Mouse (Mus musculus): ENCODE results near the gene Podnl1. TPM values are rescaled to one million over a fixed set of nuclear protein-coding genes. Genes with fewer than 3 reads are reported as not detected.

The Podnl1 gene
- total RNA-seq, 4 experiments from 2014 or later, result not detected

GRCm38 (mm10) chr8:84126742-84127141 lies 953 bp downstream of the Podnl1 start:
- no peak for DNase-seq (ENCODE audit: low spot score in 2 of 2)

DNA sequence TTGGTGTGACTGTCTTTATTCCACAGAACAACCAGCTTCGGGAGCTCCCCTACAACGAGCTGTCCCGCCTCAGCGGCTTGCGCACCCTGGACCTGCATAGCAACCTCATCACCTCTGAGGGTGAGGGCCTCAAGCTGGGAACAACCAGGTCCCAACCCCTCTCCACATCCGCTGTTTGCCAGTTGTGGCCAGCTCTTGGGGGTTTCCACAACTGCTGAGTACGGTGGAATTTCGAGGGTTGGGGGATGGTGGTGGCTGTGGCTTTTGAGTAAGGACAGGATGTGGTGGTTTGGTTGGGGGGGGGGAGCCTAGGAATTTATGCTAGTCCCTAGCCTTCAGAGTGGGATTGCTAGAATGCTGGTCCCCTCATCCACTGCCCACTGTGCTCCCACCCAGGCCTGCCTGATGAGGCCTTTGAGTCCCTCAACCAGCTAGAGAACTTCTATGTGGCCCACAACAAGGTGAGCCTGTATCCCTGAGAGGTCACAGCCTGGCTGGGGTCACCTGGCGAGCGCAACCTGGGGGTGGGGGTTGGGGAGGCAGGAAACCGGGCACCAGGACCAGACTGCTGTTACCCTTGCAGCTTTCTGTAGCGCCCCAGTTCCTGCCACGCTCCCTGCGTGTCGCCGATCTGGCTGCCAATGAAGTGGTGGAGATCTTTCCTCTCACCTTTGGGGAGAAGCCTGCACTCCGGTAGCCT lies 1.6 kb downstream of the Podnl1 start:
- no peak for DNase-seq (ENCODE audit: low spot score in 2 of 2)

GRCm38 (mm10) chr8:84128277-84128676 lies 2.5 kb downstream of the Podnl1 start:
- no peak for DNase-seq (ENCODE audit: low spot score in 2 of 2)

GRCm38 (mm10) chr8:84130806-84131205 lies 5.0 kb downstream of the Podnl1 start:
- DNase-seq (ENCODE audit: low spot score in 2 of 2), result no peak

GRCm38 (mm10) chr8:84132225-84132624 lies 6.4 kb downstream of the Podnl1 start:
- no peak for DNase-seq (ENCODE audit: low spot score in 2 of 2)

DNA sequence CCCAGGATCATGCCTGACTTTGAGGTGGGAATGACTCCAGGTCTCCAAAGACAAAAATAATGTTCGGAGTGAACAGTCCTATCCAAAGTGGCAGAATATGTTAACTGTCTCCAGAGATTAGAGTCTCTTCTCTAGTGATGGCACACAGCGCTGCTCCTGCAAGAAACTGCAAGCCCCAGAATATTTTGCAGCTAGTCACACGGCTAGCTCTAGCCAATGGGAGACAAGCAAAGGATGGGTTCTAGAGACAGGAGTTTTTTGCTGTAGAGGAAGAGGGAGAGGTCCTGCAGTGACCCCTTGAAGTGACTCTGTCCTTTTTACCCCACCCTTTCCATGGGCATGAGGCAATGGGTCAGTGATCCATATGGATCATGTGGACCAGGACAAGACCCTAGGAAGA lies 12.1 kb downstream of the Podnl1 start:
- no peak for DNase-seq (ENCODE audit: low spot score in 2 of 2)

DNA sequence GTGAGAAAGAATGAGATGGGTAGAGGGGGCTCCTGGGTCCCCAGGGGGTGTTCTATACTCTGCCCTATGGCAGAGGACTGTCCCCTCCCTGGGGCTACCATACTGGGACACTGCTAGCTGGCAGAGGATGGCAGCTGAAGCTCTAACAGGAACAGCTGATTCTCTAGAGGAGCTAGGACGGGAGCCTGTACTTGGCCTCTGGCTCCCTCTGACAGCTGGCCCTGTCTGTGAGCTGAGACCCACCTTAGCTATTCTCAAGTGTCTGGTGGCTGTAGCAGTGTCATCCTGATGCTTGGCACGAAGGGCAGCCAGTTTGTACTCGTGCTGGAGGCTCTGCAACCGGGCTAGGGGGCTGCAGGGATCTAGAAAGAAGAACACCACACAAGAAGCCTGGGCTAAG lies 15.0 kb downstream of the Podnl1 start:
- no peak for DNase-seq (ENCODE audit: low spot score in 2 of 2)

- no peak for DNase-seq (ENCODE audit: low spot score in 2 of 2)
Measured at GRCm38 (mm10) chr8:84144636-84145245, 19.0 kb downstream of the Podnl1 start.

- peak in 1 of 2 experiments; percentile 33 for DNase-seq (ENCODE audit: low spot score in 2 of 2)
Measured at GRCm38 (mm10) chr8:84147324-84147766, 21.6 kb downstream of the Podnl1 start.

GRCm38 (mm10) chr8:84147769-84148530 lies 22.2 kb downstream of the Podnl1 start, which contains the start of the genes Cc2d1a and 4930432K21Rik:
Gene Cc2d1a, minus strand, starts transcription at chr8:84147936.
Gene 4930432K21Rik, plus strand, starts transcription at chr8:84148025.
- peak; percentile 85 to 97 for DNase-seq (ENCODE audit: low spot score in 2 of 2)

DNA sequence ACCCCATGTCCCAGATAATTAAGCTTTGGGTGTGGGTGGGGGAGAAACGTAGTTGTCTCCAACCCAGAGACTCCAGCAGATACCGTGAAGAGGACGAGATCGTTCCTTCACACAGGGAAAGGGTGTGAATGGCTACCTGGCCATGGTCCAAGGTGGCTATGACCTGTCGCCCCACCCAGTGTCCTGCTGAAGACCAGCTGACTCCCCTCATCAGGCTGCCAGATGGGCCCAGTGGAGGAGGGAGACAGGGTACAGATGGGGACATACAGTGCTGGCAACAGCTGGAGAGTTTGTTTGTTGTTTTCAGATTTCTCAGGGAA lies 22.7 kb downstream of the Podnl1 start:
- no peak for DNase-seq (ENCODE audit: low spot score in 2 of 2)

DNA sequence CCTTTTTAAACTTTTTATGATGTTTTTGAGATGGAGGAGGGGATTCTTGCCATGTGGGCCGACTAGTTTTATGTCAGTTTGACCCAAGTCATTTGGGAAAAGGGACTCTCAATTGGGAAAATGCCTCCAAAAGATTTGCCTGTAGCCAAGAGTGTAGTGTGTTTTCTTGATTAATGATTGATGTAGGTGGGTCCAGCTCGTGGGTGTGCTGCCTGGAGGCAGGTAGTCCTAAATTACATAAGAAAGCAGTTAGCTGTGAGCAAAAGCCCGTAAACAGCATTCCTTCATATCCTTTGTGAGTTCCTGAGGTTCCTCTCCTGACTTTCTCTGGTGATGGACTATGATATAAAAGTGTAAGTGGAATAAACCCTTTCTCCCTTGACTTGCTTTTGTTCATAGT lies 23.4 kb downstream of the Podnl1 start:
- DNase-seq (ENCODE audit: low spot score in 2 of 2), result no peak

DNA sequence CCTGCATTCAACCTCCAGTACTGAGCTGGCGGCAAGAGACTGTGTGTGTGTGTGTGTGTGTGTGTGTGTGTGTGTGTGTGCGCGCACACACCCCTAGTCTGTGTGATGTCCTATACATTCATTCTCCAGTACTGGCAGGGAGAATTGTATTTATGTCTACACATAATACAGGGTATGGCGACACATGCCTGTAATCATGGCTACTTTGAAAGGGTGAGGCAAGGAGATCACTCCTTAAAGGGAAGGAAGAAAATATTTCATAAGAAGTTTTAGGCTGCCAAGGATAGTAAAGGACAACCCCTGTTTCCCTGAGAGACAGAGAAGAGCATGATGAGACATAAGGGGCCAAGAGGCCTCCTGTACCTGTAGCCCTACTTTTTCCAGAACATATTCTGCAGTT lies 31.8 kb downstream of the Podnl1 start:
- DNase-seq (ENCODE audit: low spot score in 2 of 2), result no peak

- no peak for DNase-seq (ENCODE audit: low spot score in 2 of 2)
Measured at GRCm38 (mm10) chr8:84167696-84168095, 41.9 kb downstream of the Podnl1 start.

- no peak for DNase-seq (ENCODE audit: low spot score in 2 of 2)
Measured at GRCm38 (mm10) chr8:84170096-84170495, 44.3 kb downstream of the Podnl1 start.

DNA sequence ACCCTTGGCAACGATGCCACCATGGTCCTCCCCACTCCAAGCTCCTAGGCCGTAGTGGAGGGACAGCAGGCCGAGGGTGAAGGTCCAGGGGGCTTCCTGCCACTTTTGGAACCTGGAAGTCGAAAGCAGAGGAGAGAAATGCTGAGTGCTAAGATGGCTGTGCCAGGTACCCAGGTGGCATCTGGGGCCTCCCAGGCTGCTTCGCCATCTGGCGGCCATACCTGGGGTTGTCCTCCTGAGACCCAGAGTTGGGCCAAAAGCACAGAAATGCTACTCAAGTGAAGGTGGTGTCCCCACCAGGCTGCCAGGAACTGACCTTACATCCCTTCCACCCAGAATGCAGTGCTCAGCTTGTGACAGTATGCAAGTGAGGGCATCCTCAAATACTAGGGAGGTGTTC lies 48.1 kb downstream of the Podnl1 start:
- no peak for DNase-seq (ENCODE audit: low spot score in 2 of 2)

- DNase-seq (ENCODE audit: low spot score in 2 of 2), result no peak
Measured at GRCm38 (mm10) chr8:84176560-84176959, 50.8 kb downstream of the Podnl1 start.

DNA sequence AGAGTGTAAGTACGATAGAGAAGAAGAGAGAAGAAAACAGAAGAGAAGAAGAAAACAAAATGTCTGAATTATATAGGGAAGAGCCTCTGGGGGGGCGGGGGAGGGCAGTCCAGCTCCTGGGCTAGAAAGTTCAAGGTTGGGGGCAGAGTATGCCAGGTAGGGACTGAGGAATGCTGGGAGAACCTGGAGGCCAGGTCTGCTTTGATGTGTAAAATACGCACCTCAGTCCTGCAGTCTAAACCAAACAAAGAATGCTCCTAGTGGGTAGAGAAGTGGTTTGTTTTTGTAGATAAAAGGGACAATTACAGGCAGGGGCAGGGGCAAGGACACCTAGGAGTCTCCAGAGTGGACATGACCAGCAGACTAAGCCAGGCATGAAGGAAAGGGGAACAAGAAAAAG lies 51.6 kb downstream of the Podnl1 start:
- DNase-seq (ENCODE audit: low spot score in 2 of 2), result no peak

DNA sequence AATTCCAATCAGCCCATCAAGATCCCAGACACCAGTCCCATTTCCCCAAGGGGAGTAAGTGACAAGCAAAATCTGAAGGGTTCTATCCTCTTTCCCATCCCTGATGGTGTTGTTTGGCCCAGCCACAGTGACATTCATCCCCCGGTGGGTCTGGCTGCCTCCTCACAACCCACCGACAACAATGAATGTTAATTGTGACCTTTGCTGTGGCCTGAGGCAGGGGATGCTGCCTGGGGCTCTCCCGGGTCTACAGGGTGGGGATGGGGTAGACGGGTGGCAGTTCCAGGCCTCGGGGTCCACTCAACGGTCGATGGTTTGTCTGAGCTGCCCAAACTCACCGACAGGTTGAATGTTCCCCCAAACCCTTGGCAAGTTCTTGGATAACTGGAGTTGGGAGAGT lies 52.8 kb downstream of the Podnl1 start:
- no peak for DNase-seq (ENCODE audit: low spot score in 2 of 2)

DNA sequence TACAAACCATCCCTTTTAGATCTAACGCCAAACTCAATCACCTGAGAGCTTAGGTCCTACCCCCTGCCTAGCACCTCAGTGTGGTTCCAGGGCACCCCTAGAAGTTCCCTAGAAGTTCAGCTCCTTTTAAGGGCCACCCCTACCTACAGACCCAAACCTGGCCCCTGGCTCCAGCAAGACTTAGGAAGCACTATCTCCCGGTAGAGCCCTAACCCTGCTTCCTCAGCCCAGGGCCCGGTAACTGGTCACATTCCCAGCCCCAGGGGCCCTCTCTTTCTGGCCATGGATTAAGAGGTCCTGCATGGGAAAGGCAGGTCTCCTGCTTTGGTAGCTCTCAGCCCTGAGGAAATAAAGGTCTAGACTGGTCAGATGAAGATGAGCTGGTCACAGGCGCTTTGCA lies 54.2 kb downstream of the Podnl1 start:
- no peak for DNase-seq (ENCODE audit: low spot score in 2 of 2)

- DNase-seq (ENCODE audit: low spot score in 2 of 2), result no peak
Measured at GRCm38 (mm10) chr8:84180530-84181190, 54.9 kb downstream of the Podnl1 start.
